Mouse (Mus musculus) layer of hippocampus, adult 11-12 months (tissue): Measurements from ENCODE around the gene Tmbim6.
"Not testable (repeated sequence)": the region's sequence is repeated elsewhere in the genome, so short reads cannot be mapped to it uniquely, and the experiment has no call there.

ENCODE experiments used
- DNase-seq: peaks from one replicate; pipeline ENCODE4 v3.0.0; 2022; ENCODE audit warnings: low spot score

The Tmbim6 gene

GRCm38 (mm10) chr15:99384071-99384470 lies 8.6 kb upstream of the Tmbim6 start:
- no peak for DNase-seq

GRCm38 (mm10) chr15:99386110-99386509 lies 6.6 kb upstream of the Tmbim6 start:
- not testable (repeated sequence) for DNase-seq

- no peak for DNase-seq
These were observed 5.9 kb upstream of the Tmbim6 start for GRCm38 (mm10) chr15:99386796-99387195.

GRCm38 (mm10) chr15:99387976-99388375 lies 4.7 kb upstream of the Tmbim6 start:
- no peak for DNase-seq

- no peak for DNase-seq
These were observed 1.9 kb upstream of the Tmbim6 start for GRCm38 (mm10) chr15:99390472-99391401.

GRCm38 (mm10) chr15:99391975-99392374 lies 707 bp upstream of the Tmbim6 start:
- DNase-seq = no peak

- DNase-seq = no peak
These were observed 937 bp downstream of the Tmbim6 start for GRCm38 (mm10) chr15:99393386-99394252.

- DNase-seq = no peak
These were observed 3.8 kb downstream of the Tmbim6 start for GRCm38 (mm10) chr15:99396462-99396861.

- DNase-seq = no peak
These were observed 4.2 kb downstream of the Tmbim6 start for GRCm38 (mm10) chr15:99396875-99397274.

GRCm38 (mm10) chr15:99397622-99398021 lies 4.9 kb downstream of the Tmbim6 start:
- DNase-seq = no peak

GRCm38 (mm10) chr15:99399503-99400245 lies 7.0 kb downstream of the Tmbim6 start:
- DNase-seq = no peak

GRCm38 (mm10) chr15:99400602-99401001 lies 7.9 kb downstream of the Tmbim6 start:
- DNase-seq = no peak

GRCm38 (mm10) chr15:99403159-99403889 lies 10.6 kb downstream of the Tmbim6 start:
- DNase-seq = no peak

- DNase-seq = no peak
These were observed 12.5 kb downstream of the Tmbim6 start for GRCm38 (mm10) chr15:99405150-99405549.

GRCm38 (mm10) chr15:99406986-99407570 lies 14.4 kb downstream of the Tmbim6 start:
- no peak for DNase-seq

- DNase-seq = no peak
These were observed 16.2 kb downstream of the Tmbim6 start for GRCm38 (mm10) chr15:99408845-99409244.

GRCm38 (mm10) chr15:99411747-99412146 lies 19.1 kb downstream of the Tmbim6 start:
- no peak for DNase-seq

GRCm38 (mm10) chr15:99415793-99416192 lies 23.1 kb downstream of the Tmbim6 start:
- DNase-seq = peak; percentile 67

- DNase-seq = peak; percentile 82
These were observed 23.7 kb downstream of the Tmbim6 start for GRCm38 (mm10) chr15:99416348-99416882.

- no peak for DNase-seq
These were observed 24.3 kb downstream of the Tmbim6 start for GRCm38 (mm10) chr15:99416957-99417356.
